Mouse (Mus musculus): ENCODE measurements around the gene Psip1. TPM values are rescaled to one million over a fixed set of nuclear protein-coding genes. Genes with fewer than 3 reads are reported as not detected.
"Not testable (repeated sequence)": the region's sequence is repeated elsewhere in the genome, so short reads cannot be mapped to it uniquely, and the experiment has no call there.

Gene Psip1
- total RNA-seq (2012; rRNA removed): 86.0 and 90.5 TPM in 2 replicates

DNA sequence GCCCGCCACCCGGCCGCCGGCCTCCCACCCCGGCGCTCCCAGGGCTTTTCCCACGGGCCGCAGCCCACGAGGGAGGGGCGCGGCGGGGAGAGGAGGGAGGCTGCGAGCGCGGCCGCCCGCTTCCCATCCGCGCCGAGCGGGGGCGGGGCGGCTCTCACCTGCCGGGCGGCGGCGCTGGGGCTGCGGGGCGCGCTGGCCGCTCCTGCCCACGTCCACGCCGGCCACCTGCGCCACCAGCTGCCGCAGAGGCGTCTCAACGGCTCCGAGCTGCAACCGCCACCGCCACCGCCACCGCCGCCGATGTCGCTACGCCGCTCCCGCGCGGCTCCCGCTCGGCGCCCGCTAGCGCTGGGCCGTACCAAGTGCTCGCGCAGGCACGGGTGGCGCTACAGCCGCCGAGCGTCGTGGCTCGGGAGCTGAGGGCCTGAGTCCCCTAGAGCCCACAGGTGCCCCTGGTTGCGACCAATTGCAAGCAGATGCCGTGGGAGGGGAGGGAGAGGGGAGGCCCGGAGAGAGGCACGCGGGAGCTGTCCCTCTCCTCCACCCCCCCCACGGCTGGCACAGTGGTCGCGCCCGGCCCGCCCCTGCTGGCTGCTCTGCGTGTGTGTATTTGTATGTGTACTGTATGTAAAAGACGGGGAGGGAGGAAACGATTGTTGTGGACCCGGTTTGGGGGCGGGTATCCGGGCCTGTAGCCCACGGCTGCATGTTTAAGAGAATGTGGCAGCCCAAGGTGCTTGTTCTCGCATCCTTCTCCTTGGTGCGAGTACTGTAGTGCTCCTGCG is at the start of gene Psip1:
Psip1 (minus strand) TSS at position 343 of the 785 bp plus-strand sequence.
- H3K4me3 ChIP-seq (ENCODE audit: insufficient read depth in 1 of 2, low read depth in 1 of 2, low read length in 2 of 2, poor library complexity in 1 of 2, severe bottlenecking in 1 of 2): peak within 1 kb of the TSS; percentile 76 to 96
- H3K4me1 ChIP-seq (ENCODE audit: control insufficient read depth in 2 of 2, insufficient read depth in 2 of 2, low read length in 2 of 2, poor library complexity in 1 of 2): peaks cover 7 to 9% of the 10 kb centered on the region in 2 experiments
- H3K9ac ChIP-seq (ENCODE audit: insufficient read depth, low read depth, low read length, poor library complexity, severe bottlenecking): peak within 1 kb of the TSS; percentile 99
- in situ Hi-C loops (cut with MboI; ENCODE audit: low sequenced_read_pairs in 2 of 2, unreplicated experiment in 2 of 2): no loop called here
- peak; percentile 61 for DNase-seq (ENCODE audit: low read depth, low spot score)
- H3K9me3 ChIP-seq (ENCODE audit: control insufficient read depth, insufficient read depth, low read depth, low read length): no peaks in the 10 kb centered on the region
- peaks cover 16% of the 10 kb centered on the region for H3K36me3 ChIP-seq (ENCODE audit: control insufficient read depth, insufficient read depth, low read length, poor library complexity, severe bottlenecking)
- peak within 1 kb of the TSS; percentile 98 for H3K27ac ChIP-seq (ENCODE audit: insufficient read depth, low read depth, low read length, poor library complexity, severe bottlenecking)
- no peak for TF ChIP-seq CHD2 (IDR thresholded peaks at IDR 0.05; ENCODE audit: low read depth, low read length)
- TF ChIP-seq ZNF384 (IDR thresholded peaks at IDR 0.05; ENCODE audit: low read depth, low read length): no peak
- 0 out of 2 replicates have a peak, but pooled peaks have one; percentile 37 for TF ChIP-seq HCFC1 (IDR thresholded peaks at IDR 0.05; ENCODE audit: borderline replicate concordance, insufficient read depth, low read length)
- no peak for TF ChIP-seq MAFK (IDR thresholded peaks at IDR 0.05; ENCODE audit: insufficient read depth, low read depth, low read length)
- TF ChIP-seq ZC3H11A (IDR thresholded peaks at IDR 0.05; ENCODE audit: borderline replicate concordance, low read depth, low read length): no peak

DNA sequence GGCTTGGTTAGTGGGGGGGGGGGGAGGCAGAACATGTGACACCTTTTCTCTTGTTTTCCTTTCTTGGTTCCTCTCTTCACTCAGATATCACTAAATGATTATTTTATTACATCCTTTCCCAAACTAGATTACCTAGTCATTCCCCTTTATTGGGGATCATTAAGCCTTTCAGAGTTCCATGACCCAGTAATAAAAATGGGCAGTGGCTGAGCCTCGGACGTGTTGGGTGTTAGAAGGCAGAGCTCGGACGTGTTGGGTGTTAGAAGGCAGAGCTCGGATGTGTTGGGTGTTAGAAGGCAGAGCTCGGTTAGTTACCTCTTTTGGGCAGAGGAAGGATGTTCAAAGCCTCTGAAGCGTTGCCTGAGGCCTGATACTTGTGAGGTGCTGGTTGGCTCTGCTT is 47.8 kb upstream of the Psip1 start:
- H3K4me3 ChIP-seq (ENCODE audit: insufficient read depth in 1 of 2, low read depth in 1 of 2, low read length in 2 of 2, poor library complexity in 1 of 2, severe bottlenecking in 1 of 2): no peak overlapping the region
- no peak overlapping the region for H3K27ac ChIP-seq (ENCODE audit: insufficient read depth, low read depth, low read length, poor library complexity, severe bottlenecking)
- H3K9me3 ChIP-seq (ENCODE audit: control insufficient read depth, insufficient read depth, low read depth, low read length): no peaks in the 10 kb centered on the region
- no peak overlapping the region; the same call in 1 of the 2 replicates for H3K9ac ChIP-seq (ENCODE audit: insufficient read depth, low read depth, low read length, poor library complexity, severe bottlenecking)
- in situ Hi-C loops (cut with MboI; ENCODE audit: low sequenced_read_pairs in 2 of 2, unreplicated experiment in 2 of 2): no loop called here
- no peak for DNase-seq (ENCODE audit: low read depth, low spot score)
- H3K36me3 ChIP-seq (ENCODE audit: control insufficient read depth, insufficient read depth, low read length, poor library complexity, severe bottlenecking): no peaks in the 10 kb centered on the region
- 0 out of 4 replicates have a peak, but pooled peaks cover 0 to 3% of the 10 kb centered on the region in 2 experiments for H3K4me1 ChIP-seq (ENCODE audit: control insufficient read depth in 2 of 2, insufficient read depth in 2 of 2, low read length in 2 of 2, poor library complexity in 1 of 2)
- TF ChIP-seq MAFK (IDR thresholded peaks at IDR 0.05; ENCODE audit: insufficient read depth, low read depth, low read length) (no peak), CHD2 (IDR thresholded peaks at IDR 0.05; ENCODE audit: low read depth, low read length) (no peak), ZNF384 (IDR thresholded peaks at IDR 0.05; ENCODE audit: low read depth, low read length) (no peak), ZC3H11A (IDR thresholded peaks at IDR 0.05; ENCODE audit: borderline replicate concordance, low read depth, low read length) (no peak), HCFC1 (IDR thresholded peaks at IDR 0.05; ENCODE audit: borderline replicate concordance, insufficient read depth, low read length) (no peak)

DNA sequence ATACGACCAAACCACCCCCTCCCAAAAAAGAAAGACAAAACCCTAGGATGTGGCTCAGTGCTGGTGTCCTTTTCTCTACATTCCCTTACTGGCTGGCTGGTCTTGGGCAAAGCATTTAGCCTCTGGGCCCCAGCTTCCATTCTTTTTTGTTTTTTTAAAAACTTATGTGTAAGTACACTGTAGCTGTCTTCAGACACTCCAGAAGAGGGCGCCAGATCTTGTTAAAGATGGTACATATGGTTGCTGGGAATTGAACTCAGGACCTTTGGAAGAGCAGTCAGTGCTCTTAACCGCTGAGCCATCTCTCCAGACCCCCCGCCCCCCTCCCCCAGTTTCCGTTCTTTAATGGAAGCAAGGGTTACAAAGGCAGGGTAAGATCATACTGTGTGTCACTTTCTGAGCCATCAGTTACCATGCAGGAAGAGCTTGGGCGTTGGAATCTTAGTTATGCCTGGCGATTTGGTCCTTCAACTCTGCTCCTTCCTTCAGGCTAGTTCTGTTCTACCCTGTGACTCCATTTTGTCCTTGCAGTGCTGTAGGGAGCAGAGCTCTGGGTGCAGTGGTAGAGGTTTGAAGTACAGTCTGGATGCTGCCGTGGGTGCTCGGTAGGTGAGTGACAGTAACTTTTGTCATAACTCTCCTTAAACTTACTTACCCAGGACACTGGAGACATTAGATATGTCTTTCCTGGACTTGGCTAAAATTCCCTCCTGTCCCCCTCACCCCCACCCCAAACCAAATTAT is 47.1 kb upstream of the Psip1 start:
- H3K27ac ChIP-seq (ENCODE audit: insufficient read depth, low read depth, low read length, poor library complexity, severe bottlenecking): no peak overlapping the region; the same call in 1 of the 2 replicates
- no peak overlapping the region; the same call in 1 of the 2 replicates for H3K9ac ChIP-seq (ENCODE audit: insufficient read depth, low read depth, low read length, poor library complexity, severe bottlenecking)
- in situ Hi-C loops (cut with MboI; ENCODE audit: low sequenced_read_pairs in 2 of 2, unreplicated experiment in 2 of 2): no loop called here
- TF ChIP-seq ZC3H11A (IDR thresholded peaks at IDR 0.05; ENCODE audit: borderline replicate concordance, low read depth, low read length) (no peak), MAFK (IDR thresholded peaks at IDR 0.05; ENCODE audit: insufficient read depth, low read depth, low read length) (no peak), ZNF384 (IDR thresholded peaks at IDR 0.05; ENCODE audit: low read depth, low read length) (0 out of 2 replicates have a peak, but pooled peaks have one; percentile 32)
- H3K9me3 ChIP-seq (ENCODE audit: control insufficient read depth, insufficient read depth, low read depth, low read length): no peaks in the 10 kb centered on the region
- no peak for DNase-seq (ENCODE audit: low read depth, low spot score)
- H3K4me3 ChIP-seq (ENCODE audit: insufficient read depth in 1 of 2, low read depth in 1 of 2, low read length in 2 of 2, poor library complexity in 1 of 2, severe bottlenecking in 1 of 2): no peak overlapping the region
- no peaks in the 10 kb centered on the region for H3K36me3 ChIP-seq (ENCODE audit: control insufficient read depth, insufficient read depth, low read length, poor library complexity, severe bottlenecking)
- H3K4me1 ChIP-seq (ENCODE audit: control insufficient read depth in 2 of 2, insufficient read depth in 2 of 2, low read length in 2 of 2, poor library complexity in 1 of 2): 0 out of 4 replicates have a peak, but pooled peaks cover 0 to 3% of the 10 kb centered on the region in 2 experiments

GRCm38 (mm10) chr4:83530060-83530459 is 43.8 kb upstream of the Psip1 start:
- H3K9me3 ChIP-seq (ENCODE audit: control insufficient read depth, insufficient read depth, low read depth, low read length); H3K9ac ChIP-seq (ENCODE audit: insufficient read depth, low read depth, low read length, poor library complexity, severe bottlenecking); H3K27ac ChIP-seq (ENCODE audit: insufficient read depth, low read depth, low read length, poor library complexity, severe bottlenecking); H3K4me1 ChIP-seq (ENCODE audit: control insufficient read depth in 2 of 2, insufficient read depth in 2 of 2, low read length in 2 of 2, poor library complexity in 1 of 2); in situ Hi-C loops (cut with MboI; ENCODE audit: low sequenced_read_pairs in 2 of 2, unreplicated experiment in 2 of 2); DNase-seq (ENCODE audit: low read depth, low spot score); H3K4me3 ChIP-seq (ENCODE audit: insufficient read depth in 1 of 2, low read depth in 1 of 2, low read length in 2 of 2, poor library complexity in 1 of 2, severe bottlenecking in 1 of 2); H3K36me3 ChIP-seq (ENCODE audit: control insufficient read depth, insufficient read depth, low read length, poor library complexity, severe bottlenecking): not testable (repeated sequence)
